Mouse (Mus musculus) heart, adult 2 months (tissue): ENCODE data around the gene Clstn2. TPM values are rescaled to one million over a fixed set of nuclear protein-coding genes. Genes with fewer than 3 reads are reported as not detected.

Experiments
- DNase-seq, 2 experiments: peaks; one replicate each; pipeline ENCODE4 v3.0.0; 2021
- H3K27ac ChIP-seq: fragments of 200-600 bp; 2 replicates; pipeline ENCODE4 v1.8.1; 2022
- H3K27me3 ChIP-seq: fragments of 200-500 bp; 2 replicates; pipeline ENCODE4 v1.6.1; 2012; ENCODE audit warnings: mild to moderate bottlenecking, low read length, inconsistent platforms, mixed read lengths; ENCODE audit not compliant: control insufficient read depth, insufficient read depth
- H3K36me3 ChIP-seq: fragments of 200-500 bp; 2 replicates; pipeline ENCODE4 v1.6.1; 2012; ENCODE audit warnings: low read length, inconsistent platforms; ENCODE audit not compliant: control insufficient read depth, insufficient read depth
- H3K4me1 ChIP-seq: fragments of 200-500 bp; 2 replicates; pipeline ENCODE4 v1.6.1; 2011; ENCODE audit warnings: low read length; ENCODE audit not compliant: control insufficient read depth, insufficient read depth
- H3K4me3 ChIP-seq: fragments of 200-600 bp; 2 replicates; pipeline ENCODE4 v1.8.1; 2022
- H3K79me2 ChIP-seq: fragments of 200-500 bp; replicated peaks from 2 replicates; pipeline ENCODE4 v1.6.1; 2012; ENCODE audit warnings: mild to moderate bottlenecking, inconsistent platforms, low read length, moderate library complexity, mixed read lengths; ENCODE audit not compliant: control insufficient read depth, insufficient read depth
- H3K9ac ChIP-seq: fragments of 200-500 bp; 2 replicates; pipeline ENCODE4 v1.6.1; 2012; ENCODE audit warnings: low read depth, mild to moderate bottlenecking, control low read depth, inconsistent platforms, low read length, mixed read lengths
- CTCF ChIP-seq: fragments of 200-600 bp; IDR thresholded peaks from 2 replicates; pipeline ENCODE4 v1.8.1; 2022; ENCODE audit warnings: antibody characterized with exemption, mild to moderate bottlenecking, moderate library complexity
- EP300 ChIP-seq: fragments of 200-500 bp; IDR thresholded peaks from 2 replicates; pipeline ENCODE4 v1.6.1; 2011; ENCODE audit warnings: low read depth, low read length, control low read depth; ENCODE audit not compliant: insufficient read depth
- POLR2A ChIP-seq: fragments of 200-500 bp; IDR thresholded peaks from 2 replicates; pipeline ENCODE4 v1.6.1; 2011; ENCODE audit warnings: mild to moderate bottlenecking, low read depth, low read length, control low read depth; ENCODE audit not compliant: insufficient read depth
- WGBS: fragments of 180-500 bp; shearing (Covaris S2); methylation state at CpG from one replicate; pipeline ENCODE4 v1.1.7; 2018; 5-methylcytosine and 5-hydroxymethylcytosine counted together
- intact Hi-C: fragments of 180-260 bp; cut with DNase I; formaldehyde crosslinking; loops from one replicate; pipeline ENCODE4 v1.15.1; 2025
- polyA plus RNA-seq: library from polyadenylated mRNA; depleted of rRNA; stranded (reverse); fragments of >200 nt; gene quantifications from 2 replicates; pipeline ENCODE4 v1.2.3, GENCODE M21; 2012
- total RNA-seq, 2 experiments: library from RNA; stranded (reverse); gene quantifications; 2 replicates each; pipeline ENCODE4 v1.2.3; 2021

The Clstn2 gene
- total and polyA plus RNA-seq, 3 experiments = 0.29 to 0.39 (median 0.37) TPM

DNA sequence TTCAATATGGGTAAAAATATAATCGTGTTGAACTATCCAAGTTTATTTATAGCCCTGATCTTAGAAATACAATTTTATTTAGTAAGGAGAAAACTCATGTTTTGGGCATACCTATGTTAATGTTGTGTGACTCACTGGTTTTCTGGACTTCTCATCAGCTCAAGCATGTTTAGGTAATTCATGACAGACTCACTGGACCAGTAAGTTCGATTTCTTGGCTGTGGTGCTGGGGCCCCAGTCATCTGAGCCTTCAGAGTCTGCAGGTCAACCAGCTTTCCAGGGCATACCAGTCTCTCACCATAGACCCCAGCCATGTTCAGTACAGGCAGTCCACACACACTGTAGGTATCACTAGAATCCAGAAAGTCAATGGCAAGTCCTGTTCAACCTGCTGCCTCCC, 279.3 kb downstream of the Clstn2 start:
- Histone ChIP-seq H3K36me3 (no peaks in the 10 kb centered on the region), H3K9ac (no peak overlapping the region), H3K4me3 (no peak overlapping the region), H3K27ac (no peak overlapping the region), H3K4me1 (no peaks in the 10 kb centered on the region), H3K27me3 (no peaks in the 10 kb centered on the region), H3K79me2 (no peaks in the 10 kb centered on the region)
- WGBS = 50% methylated on average over 2 of the region's 2 CpGs
- no peak for DNase-seq
- intact Hi-C loops = no loop called here
- TF ChIP-seq POLR2A = no peak

DNA sequence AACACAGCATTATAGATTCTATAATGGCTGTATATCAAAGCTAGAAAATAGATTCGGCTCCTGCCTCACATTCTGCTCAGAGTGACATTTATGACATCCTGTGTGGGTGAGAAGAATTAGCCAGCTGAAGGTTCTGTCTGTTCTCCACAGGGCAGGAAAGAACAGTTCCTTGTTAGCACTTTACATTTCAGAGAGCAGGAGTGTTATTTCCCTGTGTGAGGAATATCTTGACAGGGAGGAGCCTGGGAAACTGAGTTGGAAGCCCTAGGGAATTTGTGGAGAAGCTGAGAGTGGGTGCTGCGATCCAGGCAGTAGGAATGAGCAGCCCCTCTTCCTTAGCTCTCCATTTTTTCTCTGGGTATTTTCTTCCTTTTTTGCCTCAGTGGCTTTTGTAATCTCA, 286.4 kb downstream of the Clstn2 start:
- 67% methylated on average over 2 of the region's 2 CpGs for WGBS
- intact Hi-C loops = no loop called here
- TF ChIP-seq POLR2A = no peak
- TF ChIP-seq EP300 = no peak
- TF ChIP-seq CTCF = no peak
- H3K36me3 ChIP-seq = no peaks in the 10 kb centered on the region
- no peak overlapping the region for H3K27ac ChIP-seq
- no peaks in the 10 kb centered on the region for H3K79me2 ChIP-seq
- H3K4me1 ChIP-seq = no peaks in the 10 kb centered on the region
- H3K27me3 ChIP-seq = no peaks in the 10 kb centered on the region
- DNase-seq = no peak
- H3K9ac ChIP-seq = no peak overlapping the region
- H3K4me3 ChIP-seq = no peak overlapping the region

DNA sequence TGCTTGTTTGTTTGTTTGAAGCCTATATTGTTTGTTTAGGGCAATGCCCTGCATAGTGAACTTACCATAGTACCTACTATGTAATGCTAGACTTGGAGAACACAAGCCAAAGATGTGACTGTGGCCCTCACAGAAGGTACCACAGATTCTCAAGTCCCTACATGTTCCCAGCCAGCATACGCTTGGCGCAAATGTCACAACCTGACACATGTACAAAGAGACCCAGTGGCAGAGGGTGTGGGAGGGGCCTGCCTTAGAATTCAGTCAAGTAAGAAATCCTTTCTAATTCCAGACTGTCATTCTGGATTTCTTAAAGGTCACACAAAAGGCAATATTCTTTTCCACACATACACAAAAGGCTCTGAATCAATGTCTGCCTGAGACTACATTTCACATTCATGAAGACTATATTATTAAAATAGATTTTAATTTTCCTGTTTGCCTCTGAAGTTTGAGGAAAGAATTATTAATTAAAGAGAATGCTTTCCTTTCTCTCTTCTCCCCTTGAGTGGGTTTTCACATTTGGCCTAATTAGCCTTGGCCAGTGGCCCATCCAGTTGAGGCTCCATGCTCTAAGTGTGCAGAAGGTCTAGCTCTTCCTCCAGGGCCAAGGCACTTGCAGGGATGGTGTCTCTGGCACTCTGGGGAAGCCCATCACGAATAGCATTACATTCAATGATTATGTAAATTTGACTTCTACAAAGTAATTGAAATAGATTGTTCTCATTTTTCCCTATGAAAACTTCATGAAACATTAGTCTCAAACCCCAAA, 305.1 kb downstream of the Clstn2 start:
- TF ChIP-seq EP300 (no peak), CTCF (no peak), POLR2A (no peak)
- WGBS = 83% methylated on average over 3 of the region's 3 CpGs
- Histone ChIP-seq H3K27me3 (no peaks in the 10 kb centered on the region), H3K27ac (no peak overlapping the region), H3K9ac (no peak overlapping the region), H3K79me2 (no peaks in the 10 kb centered on the region), H3K4me3 (no peak overlapping the region), H3K36me3 (no peaks in the 10 kb centered on the region), H3K4me1 (no peaks in the 10 kb centered on the region)
- no peak for DNase-seq
- intact Hi-C loops = no loop called here

DNA sequence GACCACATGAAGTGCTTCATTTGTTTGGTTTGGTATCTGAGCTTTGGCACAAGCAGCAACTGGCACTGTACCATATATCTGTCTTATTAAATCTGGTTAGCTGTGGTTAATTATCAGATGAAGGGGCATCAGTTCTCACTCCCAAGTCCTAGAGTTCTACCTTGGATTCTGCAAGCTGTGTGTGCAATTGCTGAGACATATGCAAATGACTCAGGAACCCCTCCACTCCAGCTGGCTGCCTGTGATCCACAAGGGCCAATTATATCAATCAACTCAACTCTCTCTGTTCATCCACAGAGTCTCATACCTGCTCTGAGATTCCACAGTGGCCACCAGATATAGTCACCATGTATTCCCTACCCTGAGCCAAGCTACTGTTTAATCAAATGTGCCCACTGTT, 315.3 kb downstream of the Clstn2 start:
- Histone ChIP-seq H3K4me1 (no peaks in the 10 kb centered on the region), H3K4me3 (no peak overlapping the region), H3K27ac (no peak overlapping the region), H3K27me3 (no peaks in the 10 kb centered on the region), H3K9ac (no peak overlapping the region), H3K36me3 (no peaks in the 10 kb centered on the region), H3K79me2 (no peaks in the 10 kb centered on the region)
- TF ChIP-seq CTCF (no peak), POLR2A (no peak), EP300 (no peak)
- DNase-seq = no peak
- intact Hi-C loops = no loop called here

DNA sequence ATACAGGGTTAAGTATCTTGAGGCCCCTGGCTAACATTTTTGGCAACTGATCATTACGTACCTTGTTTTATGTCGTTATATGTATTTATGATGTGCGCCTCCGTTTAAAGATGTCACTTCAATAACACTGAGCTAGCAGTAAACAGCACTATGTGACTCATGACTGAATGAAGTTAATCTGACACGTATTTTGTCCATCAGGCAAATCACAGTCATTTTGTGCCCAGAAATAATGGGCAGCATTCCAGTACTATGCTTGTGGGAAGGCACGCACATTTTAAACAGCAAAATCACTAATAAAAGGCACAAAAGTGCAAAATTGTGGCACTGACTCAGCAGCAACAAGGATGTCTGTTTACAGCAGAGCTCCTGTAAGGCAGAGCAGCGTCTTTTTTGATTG, 316.0 kb downstream of the Clstn2 start:
- TF ChIP-seq CTCF (no peak), POLR2A (no peak), EP300 (no peak)
- no peaks in the 10 kb centered on the region for H3K27me3 ChIP-seq
- intact Hi-C loops = no loop called here
- no peaks in the 10 kb centered on the region for H3K36me3 ChIP-seq
- H3K79me2 ChIP-seq = no peaks in the 10 kb centered on the region
- no peaks in the 10 kb centered on the region for H3K4me1 ChIP-seq
- no peak overlapping the region for H3K9ac ChIP-seq
- H3K27ac ChIP-seq = no peak overlapping the region
- 73% methylated on average over 7 of the region's 7 CpGs for WGBS
- no peak for DNase-seq
- H3K4me3 ChIP-seq = no peak overlapping the region

DNA sequence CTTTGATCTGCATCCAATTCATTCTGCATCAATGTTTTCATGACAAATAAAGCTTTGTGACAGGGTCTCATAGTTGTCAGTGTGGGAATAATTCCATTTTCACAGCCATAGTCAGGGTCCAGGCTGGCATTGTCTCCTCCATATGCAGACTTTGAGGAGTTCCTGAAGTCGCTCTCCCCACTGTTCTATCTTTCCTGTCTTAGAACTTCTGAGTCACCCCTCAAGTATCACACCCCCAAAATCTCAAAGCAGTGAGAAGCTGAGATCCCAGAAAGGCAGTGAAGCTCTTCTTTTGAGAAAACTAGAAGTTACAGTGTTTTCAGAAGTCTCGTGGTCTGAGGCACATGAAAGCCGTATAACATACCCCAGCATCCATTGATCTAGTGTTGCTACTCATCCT, 320.1 kb downstream of the Clstn2 start:
- Histone ChIP-seq H3K36me3 (no peaks in the 10 kb centered on the region), H3K4me3 (no peak overlapping the region), H3K27me3 (no peaks in the 10 kb centered on the region), H3K4me1 (no peaks in the 10 kb centered on the region), H3K79me2 (no peaks in the 10 kb centered on the region), H3K9ac (no peak overlapping the region), H3K27ac (no peak overlapping the region)
- TF ChIP-seq EP300 (no peak), POLR2A (no peak), CTCF (no peak)
- intact Hi-C loops = no loop called here
- DNase-seq = no peak
- 83% methylated on average over 3 of the region's 3 CpGs for WGBS

DNA sequence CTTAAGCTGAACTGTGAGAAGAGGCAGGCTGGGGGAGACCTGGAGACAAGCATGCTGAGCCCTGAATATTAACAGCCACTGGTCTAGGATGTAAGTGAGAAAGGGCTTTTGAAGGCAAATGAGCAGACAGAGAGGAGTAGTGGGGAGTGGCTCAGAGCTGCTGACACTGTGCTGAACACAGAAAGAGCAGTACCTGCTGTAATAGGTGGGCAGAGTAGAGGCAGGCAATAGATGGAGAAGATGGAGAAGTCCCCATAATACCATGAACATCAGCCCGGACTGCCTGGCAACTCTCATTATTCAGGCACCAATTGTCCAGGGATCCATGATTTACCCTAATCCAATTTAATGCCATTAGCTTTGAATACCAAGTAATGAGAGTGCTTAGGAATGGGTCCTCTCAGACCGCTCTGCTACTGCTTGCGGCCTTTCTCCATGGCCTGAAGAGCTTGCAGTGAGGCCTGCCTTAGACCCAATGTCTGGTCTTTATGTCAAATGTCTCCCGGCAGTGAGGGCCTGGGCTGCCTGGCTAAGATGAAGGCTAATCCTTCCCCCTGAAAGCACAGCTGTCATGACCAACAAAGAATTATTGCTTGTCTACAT, 329.0 kb downstream of the Clstn2 start:
- Histone ChIP-seq H3K4me1 (no peaks in the 10 kb centered on the region), H3K36me3 (no peaks in the 10 kb centered on the region), H3K9ac (no peak overlapping the region), H3K4me3 (no peak overlapping the region), H3K79me2 (no peaks in the 10 kb centered on the region), H3K27ac (no peak overlapping the region), H3K27me3 (no peaks in the 10 kb centered on the region)
- TF ChIP-seq EP300 (no peak), CTCF (no peak), POLR2A (no peak)
- WGBS = 92% methylated on average over 4 of the region's 4 CpGs
- no peak for DNase-seq
- intact Hi-C loops = no loop called here
